Mouse (Mus musculus): Measurements from ENCODE around the gene Gstp3.
"Not testable (repeated sequence)": the region's sequence is repeated elsewhere in the genome, so short reads cannot be mapped to it uniquely, and the experiment has no call there.

Gene Gstp3

DNA sequence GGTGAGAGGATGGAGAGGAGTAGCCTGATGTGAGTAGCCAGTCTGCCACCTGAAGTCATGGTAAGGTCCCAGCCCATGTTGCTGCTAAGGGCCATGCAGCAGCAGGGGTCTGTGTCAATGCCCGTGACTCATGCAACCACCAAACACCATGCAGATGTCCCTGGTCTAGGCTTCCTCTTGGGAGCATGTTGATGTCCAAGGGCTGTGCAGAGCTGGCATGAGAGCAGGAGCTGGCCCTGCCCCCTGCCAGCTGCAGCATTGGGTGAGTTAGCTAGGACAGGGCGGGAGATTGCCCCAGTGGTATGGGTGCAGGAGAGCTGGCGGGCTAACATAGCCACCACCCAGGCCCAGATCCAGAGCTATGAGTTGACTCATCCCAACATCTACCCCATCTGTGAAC, 31.1 kb upstream of the Gstp3 start:
- no peak for DNase-seq (ENCODE audit: low spot score in 2 of 2)

DNA sequence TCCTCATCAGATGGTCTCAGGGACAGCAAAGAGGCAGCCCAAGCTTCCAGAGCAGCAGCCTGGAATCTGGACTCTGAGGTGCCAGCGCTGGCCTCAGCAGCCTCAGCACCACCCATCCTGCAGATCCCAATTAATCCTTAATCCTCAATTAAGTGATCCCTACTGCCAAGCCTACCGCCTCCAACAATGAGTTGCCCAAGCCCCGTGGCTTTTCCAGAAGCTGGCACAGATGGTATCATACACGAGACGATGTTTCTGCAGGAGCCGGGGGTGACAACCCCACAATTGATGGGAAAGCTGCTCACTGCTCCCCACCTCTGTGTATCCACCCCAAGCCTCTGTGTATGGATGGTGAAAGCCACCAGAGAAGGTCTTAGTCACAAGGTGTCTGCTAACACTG, 29.8 kb upstream of the Gstp3 start:
- no peak for DNase-seq (ENCODE audit: low spot score in 2 of 2)

DNA sequence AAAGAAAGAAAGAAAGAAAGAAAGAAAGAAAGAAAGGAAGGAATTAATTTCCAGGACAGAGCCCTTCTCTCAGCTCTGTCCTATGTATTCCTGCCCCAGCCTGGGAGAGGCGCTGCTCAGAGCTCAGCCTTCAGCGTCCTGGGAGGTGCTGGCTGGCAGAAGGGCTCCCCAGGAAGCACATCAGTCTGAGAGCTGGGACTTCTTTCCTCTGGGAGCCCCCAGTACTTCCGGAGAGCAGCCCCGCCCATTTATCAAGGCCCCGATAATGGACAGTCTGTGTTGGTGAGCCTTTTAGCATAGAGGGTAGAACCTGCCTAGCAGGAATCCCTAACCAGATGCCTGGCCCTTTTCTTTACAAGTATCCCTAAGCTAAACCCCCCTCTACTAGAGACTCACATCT, 28.8 kb upstream of the Gstp3 start:
- DNase-seq (ENCODE audit: low spot score in 2 of 2): no peak

DNA sequence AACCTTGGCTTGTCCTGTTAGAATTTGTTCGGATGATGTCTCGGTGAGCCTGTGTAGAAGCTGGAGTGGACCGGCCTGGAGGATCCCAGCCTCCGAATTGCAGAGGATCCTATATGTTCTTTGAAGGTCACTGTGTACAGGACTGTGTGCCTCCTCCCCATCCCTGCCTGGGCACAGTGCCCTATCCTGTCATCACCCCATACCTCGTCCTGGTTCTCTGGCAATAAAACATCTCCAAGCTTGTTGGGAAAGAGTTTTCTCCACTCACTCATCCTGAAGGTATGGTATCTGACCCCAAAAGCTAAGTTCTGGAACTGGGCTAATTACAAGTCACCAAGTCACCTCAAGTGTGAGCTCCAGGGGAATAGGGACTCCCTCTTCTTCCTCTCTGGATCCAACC, 27.7 kb upstream of the Gstp3 start:
- no peak for DNase-seq (ENCODE audit: low spot score in 2 of 2)

GRCm38 (mm10) chr19:4086156-4086555, 26.8 kb upstream of the Gstp3 start:
- no peak for DNase-seq (ENCODE audit: low spot score in 2 of 2)

DNA sequence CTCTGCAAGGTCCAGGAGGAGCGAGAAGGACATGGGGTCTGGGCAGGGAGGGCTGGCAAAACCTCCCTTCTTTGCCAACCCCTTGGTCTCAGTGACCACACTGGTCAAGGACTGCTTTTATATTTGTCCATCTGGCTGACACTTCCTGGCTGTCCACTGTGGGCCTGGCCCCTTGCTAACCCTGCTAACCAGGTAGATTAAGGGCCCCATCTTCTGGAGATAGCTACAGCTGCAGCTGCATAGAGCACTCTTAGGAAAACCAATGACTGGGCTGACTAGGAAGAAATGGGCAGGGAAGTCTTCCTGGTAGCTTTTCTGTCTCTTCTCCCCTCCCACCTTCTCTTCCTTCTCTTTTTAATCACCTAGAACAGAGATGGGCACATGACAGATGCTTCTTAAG, 25.6 kb upstream of the Gstp3 start:
- no peak for DNase-seq (ENCODE audit: low spot score in 2 of 2)

DNA sequence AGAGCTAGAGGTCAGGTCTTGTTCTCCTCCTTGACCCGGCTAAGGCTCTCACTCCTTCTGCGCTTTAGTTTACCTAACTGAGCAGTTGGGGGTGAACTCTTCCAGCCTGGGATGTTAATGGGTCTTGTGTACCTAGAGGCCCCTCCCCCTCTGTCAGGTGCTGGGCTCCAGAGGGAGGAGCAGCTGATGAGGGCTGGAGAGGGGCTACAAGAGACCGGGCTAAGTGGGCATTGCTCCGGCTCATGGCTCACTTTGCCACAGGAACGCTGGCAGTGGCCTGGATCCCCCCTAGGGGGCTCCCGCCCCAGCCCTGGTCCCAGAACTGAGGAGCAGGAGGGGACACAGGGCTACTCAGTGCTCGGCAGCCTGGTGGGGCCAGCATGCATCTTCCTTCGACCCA, 24.5 kb upstream of the Gstp3 start:
- DNase-seq (ENCODE audit: low spot score in 2 of 2): no peak

DNA sequence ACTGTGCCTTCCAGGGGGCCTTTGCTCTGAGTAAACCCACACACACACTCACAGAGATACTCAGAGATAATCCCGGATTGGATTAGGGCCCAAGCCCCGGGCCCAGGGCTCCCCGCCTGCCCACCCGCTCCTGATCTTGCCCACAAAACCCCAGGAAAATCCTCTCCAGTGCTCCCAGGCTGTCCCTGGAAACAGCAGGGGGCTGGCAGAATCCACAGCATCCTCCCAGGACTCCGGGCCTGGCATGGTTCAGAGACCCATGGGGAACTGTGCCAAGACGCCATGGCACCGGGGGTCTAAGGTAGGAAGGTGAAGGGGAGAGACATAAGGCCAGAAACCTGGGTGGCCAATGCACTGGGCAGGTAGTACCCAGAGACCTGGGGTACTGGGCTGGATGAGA, 23.9 kb upstream of the Gstp3 start:
- DNase-seq (ENCODE audit: low spot score in 2 of 2): no peak

DNA sequence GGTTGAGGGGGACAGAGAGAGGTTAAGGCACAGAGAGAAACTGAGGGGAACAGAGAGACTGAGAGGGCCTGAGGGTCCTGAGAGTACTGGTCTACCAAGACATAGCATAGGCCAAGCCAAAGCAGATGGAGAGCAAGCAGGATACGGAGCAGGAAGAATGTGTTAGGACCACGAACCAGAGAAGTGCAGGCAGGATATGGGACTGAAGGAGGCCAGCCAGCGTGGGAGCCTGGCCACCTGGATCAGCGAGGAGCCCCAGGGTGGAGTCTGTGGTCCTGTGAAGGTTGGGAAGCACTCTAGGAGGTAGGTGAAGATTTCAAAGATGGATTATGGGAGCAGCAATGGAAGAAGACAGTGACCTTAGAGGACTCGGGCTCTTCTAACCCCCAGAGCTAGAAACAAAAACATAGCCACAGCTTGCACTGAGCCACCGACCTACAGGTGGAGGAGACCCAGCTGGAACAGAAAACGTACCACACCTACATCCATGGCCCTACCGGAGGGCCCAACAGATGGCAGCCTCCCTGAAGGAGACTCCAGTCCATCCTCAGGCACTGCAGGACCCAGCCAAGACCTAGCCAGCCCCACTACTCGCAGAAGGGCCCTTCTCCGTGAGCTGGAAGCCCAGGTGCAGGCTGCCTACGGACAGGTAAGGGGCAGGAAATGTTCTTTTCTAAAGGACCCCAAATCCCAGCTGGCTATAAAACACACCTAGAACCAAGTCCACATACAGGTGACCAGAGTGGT, 23.0 kb upstream of the Gstp3 start:
- no peak for DNase-seq (ENCODE audit: low spot score in 2 of 2)

DNA sequence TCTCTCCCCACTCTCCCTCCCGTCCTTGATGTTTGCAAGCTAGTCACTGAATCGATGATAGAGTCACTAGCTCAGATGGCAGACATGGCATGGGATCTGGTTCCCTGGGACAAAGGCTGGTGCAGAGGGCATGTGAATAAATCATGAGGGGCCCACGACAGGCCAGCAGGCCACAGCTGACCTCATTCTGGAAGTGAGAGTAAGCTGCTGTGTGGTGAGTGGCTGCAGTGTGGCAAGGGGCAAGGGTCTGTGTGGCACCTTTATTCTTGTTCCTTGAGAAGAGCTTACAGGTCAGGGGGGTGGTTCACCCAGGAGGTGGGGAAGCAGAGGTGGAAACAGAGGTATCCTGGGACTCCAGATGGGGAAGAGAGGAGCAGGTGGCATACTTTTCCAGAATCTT, 22.0 kb upstream of the Gstp3 start, which contains the start of gene Cabp2:
Cabp2 (plus strand) TSS at position 185 of the 400 bp plus-strand sequence.
- DNase-seq (ENCODE audit: low spot score in 2 of 2): no peak

GRCm38 (mm10) chr19:4080511-4081009, 21.2 kb upstream of the Gstp3 start:
- DNase-seq (ENCODE audit: low spot score in 2 of 2): no peak

DNA sequence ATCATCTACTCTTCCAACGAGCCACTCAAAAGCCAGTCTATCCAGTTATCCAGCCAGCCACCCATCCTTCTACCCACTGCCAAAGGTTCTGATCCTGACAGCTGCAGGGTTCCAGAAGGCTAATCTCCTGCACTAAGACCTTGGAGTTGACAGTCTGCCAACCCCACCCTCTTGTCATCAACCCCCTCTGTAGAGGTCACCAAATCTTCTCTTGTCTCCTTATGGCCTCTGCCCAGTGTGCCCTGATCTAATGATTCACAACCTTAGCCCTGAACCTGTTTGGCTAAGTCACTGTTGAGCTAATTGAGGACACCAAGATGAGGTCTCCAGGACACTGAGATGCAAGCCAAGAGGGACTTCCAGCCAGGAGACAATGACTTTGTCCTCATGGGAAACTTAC, 20.2 kb upstream of the Gstp3 start:
- no peak for DNase-seq (ENCODE audit: low spot score in 2 of 2)

- no peak for DNase-seq (ENCODE audit: low spot score in 2 of 2)
Measured at GRCm38 (mm10) chr19:4075531-4075930, 16.2 kb upstream of the Gstp3 start.

DNA sequence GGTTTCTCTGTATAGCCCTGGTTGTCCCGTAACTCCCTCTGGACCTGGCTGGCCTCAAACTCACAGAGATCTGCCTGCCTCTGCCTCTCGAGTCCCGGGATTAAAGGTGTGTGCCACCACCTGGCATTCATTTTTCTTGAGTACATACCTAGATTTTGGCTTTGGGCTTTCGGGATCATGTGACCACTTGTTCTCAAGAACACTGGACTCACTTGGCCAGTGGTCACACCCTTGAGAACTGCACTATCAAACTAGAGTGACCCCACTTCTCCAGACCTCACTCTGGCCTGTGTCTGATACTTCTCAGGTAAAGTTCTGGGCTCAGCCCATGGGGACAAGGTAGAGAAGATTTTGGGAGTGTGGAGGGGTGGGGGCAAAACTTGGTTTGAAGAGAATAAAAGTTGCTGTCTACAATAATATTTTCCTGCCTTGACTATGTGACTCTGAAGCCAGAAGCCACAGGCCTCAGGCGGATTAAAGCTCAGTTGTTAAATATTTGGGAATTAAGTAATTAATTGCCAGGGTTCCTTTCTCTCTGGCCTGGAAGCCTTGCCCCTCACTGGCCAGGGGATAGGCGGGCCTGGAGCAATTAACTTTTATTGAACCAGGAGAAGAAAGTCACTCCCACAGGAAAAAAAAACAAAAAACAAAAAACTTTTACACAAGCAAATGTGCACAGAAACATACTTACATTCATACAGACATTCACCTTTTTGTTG, 13.5 kb upstream of the Gstp3 start:
- DNase-seq (ENCODE audit: low spot score in 2 of 2): no peak

DNA sequence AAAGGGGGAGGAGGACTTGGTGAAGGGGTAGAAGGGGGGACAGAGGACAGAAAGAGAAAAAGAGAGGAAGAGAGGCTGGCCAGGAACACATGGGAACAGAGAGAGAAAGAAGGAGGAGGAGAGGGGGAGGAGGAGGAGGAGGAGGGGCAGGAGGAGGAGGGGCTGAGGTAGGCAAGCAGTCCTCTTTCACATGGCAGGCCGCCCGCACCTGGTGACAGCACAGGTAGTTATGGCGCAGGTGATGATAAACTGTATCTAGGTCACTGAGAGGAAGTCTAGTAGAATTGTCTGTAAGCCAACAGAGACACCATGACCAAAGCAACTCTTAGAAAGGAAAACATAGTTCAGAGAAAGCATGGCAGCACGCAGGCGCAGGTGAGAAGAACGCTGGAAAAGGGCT, 12.0 kb upstream of the Gstp3 start:
- no peak for DNase-seq (ENCODE audit: low spot score in 2 of 2)

- no peak for DNase-seq (ENCODE audit: low spot score in 2 of 2)
Measured at GRCm38 (mm10) chr19:4070756-4071155, 11.4 kb upstream of the Gstp3 start.

DNA sequence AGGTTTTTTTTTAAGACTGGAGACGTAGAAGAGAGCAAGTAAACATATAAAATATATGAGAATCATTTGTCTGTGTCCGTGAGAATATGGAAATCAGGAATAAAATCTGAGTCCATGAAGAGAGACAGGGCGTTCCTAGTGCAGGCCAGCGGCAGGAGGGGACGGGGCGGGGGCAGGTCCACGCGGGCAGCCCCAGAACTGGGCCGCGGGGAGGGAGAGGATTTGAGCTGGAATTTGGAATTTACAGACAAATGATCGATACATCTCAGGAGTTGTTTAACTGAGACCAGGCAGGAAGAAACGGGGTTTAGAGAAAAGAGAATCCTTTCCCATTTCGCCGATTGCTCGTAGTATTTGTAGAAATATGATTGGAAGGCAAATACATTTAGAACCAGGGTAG, 10.9 kb upstream of the Gstp3 start:
- DNase-seq (ENCODE audit: low spot score in 2 of 2): no peak

DNA sequence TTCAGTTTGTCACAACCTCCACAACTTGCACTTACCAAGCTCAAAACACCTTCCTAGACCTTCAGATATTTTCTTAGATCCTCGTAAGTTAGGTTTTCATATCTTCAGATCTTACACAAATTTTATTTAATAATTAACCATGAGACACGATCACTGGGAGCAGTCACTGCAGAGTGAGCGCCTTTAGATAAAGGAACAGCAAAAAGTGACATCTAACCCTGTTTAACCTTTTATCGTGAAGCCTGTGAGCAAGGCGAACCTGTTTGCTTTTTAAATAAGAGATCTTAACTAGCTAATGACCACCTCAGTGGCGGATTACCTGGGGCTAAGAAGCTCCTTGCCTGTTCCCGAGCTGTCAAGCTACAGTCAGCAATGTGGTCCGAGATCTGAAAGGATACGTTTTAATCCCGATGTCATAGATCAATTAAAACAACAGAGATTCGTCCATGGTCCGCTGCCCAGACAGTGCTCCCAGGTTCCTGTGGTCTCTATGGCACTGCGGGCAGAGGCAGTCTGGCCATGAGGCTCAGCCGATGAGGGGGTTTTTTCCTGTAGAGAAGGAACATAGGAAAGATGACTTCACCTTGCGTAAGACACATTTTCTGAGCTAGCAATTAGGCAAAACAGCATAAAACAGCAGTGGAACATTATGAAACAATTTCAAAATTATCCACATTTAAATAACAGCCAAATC, 9.5 kb upstream of the Gstp3 start:
- no peak for DNase-seq (ENCODE audit: low spot score in 2 of 2)

- not testable (repeated sequence) for DNase-seq (ENCODE audit: low spot score in 2 of 2)
Measured at GRCm38 (mm10) chr19:4068242-4068641, 8.9 kb upstream of the Gstp3 start.

GRCm38 (mm10) chr19:4066877-4067276, 7.5 kb upstream of the Gstp3 start:
- DNase-seq (ENCODE audit: low spot score in 2 of 2): no peak

DNA sequence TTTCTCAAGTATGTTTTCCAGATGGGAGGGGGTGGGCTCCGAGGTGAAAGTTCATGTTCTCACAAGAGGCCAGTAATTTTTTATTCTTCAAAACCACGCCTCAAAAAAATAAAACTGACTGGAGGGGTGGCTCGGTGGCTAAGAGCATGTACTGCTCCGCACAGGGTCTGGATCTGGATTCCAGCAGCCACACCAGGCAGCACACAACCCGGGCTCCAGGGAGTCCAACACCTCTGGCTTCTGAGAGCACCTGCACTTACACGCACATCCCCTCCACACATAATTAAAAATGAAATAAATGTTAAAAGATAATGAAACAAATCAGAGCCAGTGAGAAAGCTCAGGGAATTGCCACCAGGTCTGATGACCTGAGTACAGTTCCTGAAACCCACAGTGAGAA, 6.9 kb upstream of the Gstp3 start:
- no peak for DNase-seq (ENCODE audit: low spot score in 2 of 2)

DNA sequence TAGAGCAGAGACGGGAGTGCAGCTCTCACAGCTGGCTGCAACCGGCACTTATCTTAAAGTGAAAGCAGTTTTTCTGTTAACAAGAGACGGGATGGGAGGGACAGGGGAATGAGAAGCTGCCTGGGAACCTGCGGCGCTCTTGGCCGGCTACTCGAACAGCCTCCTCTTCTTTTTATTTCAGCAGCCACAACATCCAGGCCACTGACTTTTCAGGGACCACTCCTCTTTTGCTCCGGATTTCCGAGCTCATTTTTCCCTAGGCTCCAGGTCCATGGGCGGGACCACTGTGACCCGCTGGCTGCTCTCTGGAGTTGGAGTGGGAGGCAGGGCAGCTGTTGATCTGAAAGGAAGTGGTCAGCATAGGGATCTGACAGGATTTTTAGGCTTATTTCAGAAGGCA, 5.1 kb upstream of the Gstp3 start:
- DNase-seq (ENCODE audit: low spot score in 2 of 2): not testable (repeated sequence)

- not testable (repeated sequence) for DNase-seq (ENCODE audit: low spot score in 2 of 2)
Measured at GRCm38 (mm10) chr19:4063357-4063756, 4.0 kb upstream of the Gstp3 start.
